Mouse (Mus musculus): ENCODE data around the gene Rasal2. TPM values are rescaled to one million over a fixed set of nuclear protein-coding genes. Genes with fewer than 3 reads are reported as not detected.
A peak's percentile ranks its signal among the peaks of the same experiment; 100 is the strongest.

Rasal2 gene
- polyA plus RNA-seq, 1 experiment from 2014 or later = 31.0 TPM

GRCm38 (mm10) chr1:157448164-157448804, 35.9 kb upstream of the Rasal2 start:
- Histone ChIP-seq H3K9ac (no peak overlapping the region), H3K4me1 (peaks cover 80% of the 10 kb centered on the region), H3K27ac (peak overlapping the region; percentile 0; the same call in 1 of the 2 replicates), H3K9me3 (replicated peaks) (no peaks in the 10 kb centered on the region), H3K36me3 (ENCODE audit: poor library complexity, severe bottlenecking) (no peaks in the 10 kb centered on the region), H3K4me3 (no peak overlapping the region), H3K4me2 (peak overlapping the region; percentile 0; the same call in 1 of the 2 replicates), H3K27me3 (peaks cover 5% of the 10 kb centered on the region)
- WGBS = 9% methylated on average over 7 of the region's 7 CpGs
- ATAC-seq = peak; percentile 16; the same call in 1 of the 2 replicates

DNA sequence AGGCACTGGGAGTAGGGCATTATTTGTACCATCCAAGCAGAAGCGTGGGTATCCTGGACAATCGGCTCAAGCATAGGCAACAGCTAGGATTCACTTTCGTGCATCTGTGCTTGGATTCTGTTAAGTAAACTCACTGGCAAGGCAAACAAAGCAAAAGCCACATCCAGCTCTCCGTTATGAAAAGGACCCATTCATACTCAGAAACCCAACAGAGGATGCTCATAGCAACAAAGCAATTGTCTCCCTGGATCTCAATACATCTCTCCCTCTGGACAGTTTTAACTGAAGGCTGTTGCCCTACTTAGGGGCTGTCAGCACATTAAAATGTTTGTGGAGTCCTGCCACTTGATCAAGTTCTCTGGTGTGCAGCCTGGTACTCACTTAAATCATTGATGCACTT, 34.7 kb upstream of the Rasal2 start:
- Histone ChIP-seq H3K4me3 (no peak overlapping the region), H3K9me3 (replicated peaks) (no peaks in the 10 kb centered on the region), H3K4me1 (peaks cover 78% of the 10 kb centered on the region), H3K27ac (0 out of 2 replicates have a peak overlapping the region, but pooled peaks have one; percentile 0), H3K9ac (no peak overlapping the region; the same call in 1 of the 2 replicates), H3K36me3 (ENCODE audit: poor library complexity, severe bottlenecking) (no peaks in the 10 kb centered on the region), H3K4me2 (no peak overlapping the region), H3K27me3 (peaks cover 5% of the 10 kb centered on the region)
- 36% methylated on average over 4 of the region's 4 CpGs for WGBS
- ATAC-seq = no peak

DNA sequence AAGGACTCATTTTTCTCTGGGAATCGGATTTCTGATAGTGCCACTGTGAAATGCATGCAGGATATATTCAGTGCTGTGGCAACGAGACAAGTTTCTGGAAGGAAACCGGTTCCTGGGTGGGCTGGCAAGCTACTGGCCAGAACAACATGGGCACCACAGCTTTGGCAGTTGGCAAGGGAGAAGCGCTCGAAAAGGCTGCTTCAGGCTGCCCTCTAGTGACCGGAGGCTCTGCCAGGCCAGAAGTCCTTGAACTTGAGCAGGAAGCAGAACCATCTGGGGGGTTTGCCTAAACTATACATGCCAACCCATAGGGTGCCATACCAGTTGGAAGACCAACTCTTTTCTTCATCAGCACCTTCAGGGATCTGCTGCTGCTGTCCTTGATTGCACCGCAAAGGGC, 33.9 kb upstream of the Rasal2 start:
- ATAC-seq = no peak
- peaks cover 5% of the 10 kb centered on the region for H3K27me3 ChIP-seq
- H3K27ac ChIP-seq = no peak overlapping the region
- H3K4me1 ChIP-seq = peaks cover 82% of the 10 kb centered on the region
- H3K9me3 ChIP-seq (replicated peaks) = no peaks in the 10 kb centered on the region
- H3K4me3 ChIP-seq = no peak overlapping the region
- no peak overlapping the region for H3K9ac ChIP-seq
- WGBS = 65% methylated on average over 7 of the region's 7 CpGs
- no peaks in the 10 kb centered on the region for H3K36me3 ChIP-seq (ENCODE audit: poor library complexity, severe bottlenecking)
- no peak overlapping the region for H3K4me2 ChIP-seq

DNA sequence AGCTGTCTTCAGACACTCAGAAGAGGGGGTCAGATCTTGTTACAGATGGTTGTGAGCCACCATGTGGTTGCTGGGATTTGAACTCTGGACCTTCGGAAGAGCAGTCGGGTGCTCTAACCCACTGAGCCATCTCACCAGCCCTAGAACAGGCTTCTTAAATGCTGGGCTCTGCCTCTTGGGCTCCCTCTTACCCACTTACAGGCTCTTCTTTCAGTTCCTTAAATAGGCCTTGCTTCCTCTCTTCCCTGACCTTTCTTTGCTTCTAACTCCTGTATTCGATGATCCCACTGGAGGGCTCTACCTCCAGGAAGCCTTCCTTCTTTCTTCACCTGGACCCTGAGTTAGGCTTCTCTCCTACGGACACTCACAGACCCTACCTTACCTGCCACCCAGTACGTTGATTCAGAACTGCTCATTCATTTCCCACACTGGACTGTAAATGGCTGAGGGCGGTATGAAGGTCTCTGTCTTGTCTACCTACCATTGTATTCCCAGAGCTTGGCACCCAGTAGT, 33.1 kb upstream of the Rasal2 start:
- 95% methylated on average over 6 of the region's 6 CpGs for WGBS

DNA sequence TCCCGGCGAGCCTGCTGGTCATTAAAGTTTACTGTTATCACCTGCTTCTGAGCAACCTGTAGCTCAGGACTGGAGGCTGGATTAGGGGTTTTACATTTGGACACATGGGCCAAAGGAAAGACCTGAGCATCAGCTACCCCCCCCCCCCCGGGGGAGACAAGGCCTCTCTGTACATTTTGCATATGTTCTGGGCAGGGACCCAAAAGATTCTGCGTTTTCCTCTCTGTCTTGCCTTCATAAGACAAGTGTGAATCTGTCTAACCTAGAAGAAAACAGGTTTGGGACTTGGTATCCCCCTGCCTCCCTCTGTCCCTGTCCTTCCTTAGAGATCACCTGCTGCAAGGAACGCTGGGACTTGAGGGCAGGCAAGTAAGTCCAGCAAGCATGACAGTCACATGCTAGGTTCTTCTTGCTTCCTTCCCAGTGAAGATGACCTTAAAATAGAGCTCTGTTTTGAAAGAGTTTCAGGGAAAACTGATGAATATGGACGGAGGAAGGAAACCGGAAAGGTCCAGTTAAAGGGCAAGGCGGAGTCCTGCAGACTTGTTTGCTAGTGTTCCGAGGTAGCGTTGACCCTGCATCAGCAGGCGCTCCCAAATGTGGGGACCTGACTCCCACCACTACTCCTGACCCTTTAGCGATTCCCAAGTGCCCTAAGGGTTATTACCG, 32.4 kb upstream of the Rasal2 start:
- Histone ChIP-seq H3K4me2 (no peak overlapping the region), H3K9me3 (replicated peaks) (no peaks in the 10 kb centered on the region), H3K27me3 (no peaks in the 10 kb centered on the region), H3K4me3 (no peak overlapping the region), H3K4me1 (peaks cover 86% of the 10 kb centered on the region), H3K36me3 (ENCODE audit: poor library complexity, severe bottlenecking) (no peaks in the 10 kb centered on the region), H3K9ac (no peak overlapping the region), H3K27ac (no peak overlapping the region; the same call in 1 of the 2 replicates)
- 61% methylated on average over 13 of the region's 13 CpGs for WGBS
- ATAC-seq = no peak

More for the DNA sequence above, 33.1 kb upstream of the Rasal2 start:
- no peak overlapping the region for H3K27ac ChIP-seq
- no peaks in the 10 kb centered on the region for H3K9me3 ChIP-seq (replicated peaks)
- H3K4me3 ChIP-seq = no peak overlapping the region
- no peak overlapping the region for H3K4me2 ChIP-seq
- H3K27me3 ChIP-seq = no peaks in the 10 kb centered on the region
- H3K4me1 ChIP-seq = peaks cover 86% of the 10 kb centered on the region
- H3K36me3 ChIP-seq (ENCODE audit: poor library complexity, severe bottlenecking) = no peaks in the 10 kb centered on the region
- ATAC-seq = no peak
- H3K9ac ChIP-seq = no peak overlapping the region

DNA sequence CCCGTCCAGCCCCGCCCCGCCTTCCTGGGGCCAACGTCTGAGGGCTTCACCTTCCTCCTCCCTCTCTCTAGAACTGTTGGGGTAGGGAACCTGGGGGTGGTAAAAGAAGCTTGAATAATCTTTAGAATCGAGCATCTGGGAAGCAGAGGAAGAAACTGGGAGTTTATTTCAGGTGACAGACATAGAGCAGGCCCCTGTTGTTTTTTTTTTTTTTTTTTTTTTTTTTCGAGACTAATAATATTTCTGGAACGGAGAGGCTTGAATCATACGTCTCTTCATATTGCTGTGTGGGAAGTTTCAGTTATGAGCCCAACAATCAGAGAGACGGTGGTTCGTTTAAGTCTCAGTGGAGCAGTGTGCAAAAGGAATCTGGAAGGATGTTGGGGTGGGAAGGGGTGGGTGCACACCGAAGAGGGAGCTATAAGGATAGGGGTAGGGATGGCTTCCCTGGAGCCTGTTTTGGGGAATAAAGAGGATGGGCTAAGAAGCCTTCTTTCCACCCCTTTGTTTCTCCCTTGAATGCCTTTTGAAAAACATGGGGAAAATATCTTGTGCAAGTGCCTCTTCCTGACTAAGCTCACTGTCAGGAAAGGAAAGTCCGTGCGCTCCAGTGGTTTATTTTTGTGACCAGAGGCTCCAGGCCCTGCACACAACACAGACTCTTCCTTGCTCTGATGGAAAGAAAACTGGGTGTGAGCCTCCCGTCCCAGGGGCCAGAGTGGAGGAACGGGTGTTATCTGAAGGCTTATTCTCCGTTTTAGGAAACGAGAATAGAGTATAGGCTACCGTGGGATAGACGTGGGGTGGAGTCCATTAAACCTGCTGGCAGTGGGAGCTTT, 31.5 kb upstream of the Rasal2 start:
- peak overlapping the region; percentile 32 for H3K4me2 ChIP-seq
- peak overlapping the region; percentile 44; the same call in 1 of the 2 replicates for H3K27ac ChIP-seq
- H3K9me3 ChIP-seq (replicated peaks) = no peaks in the 10 kb centered on the region
- no peak overlapping the region for H3K4me3 ChIP-seq
- H3K27me3 ChIP-seq = no peaks in the 10 kb centered on the region
- H3K4me1 ChIP-seq = peaks cover 89% of the 10 kb centered on the region
- WGBS = 9% methylated on average over 19 of the region's 19 CpGs
- no peaks in the 10 kb centered on the region for H3K36me3 ChIP-seq (ENCODE audit: poor library complexity, severe bottlenecking)
- 0 out of 2 replicates have a peak overlapping the region, but pooled peaks have one; percentile 6 for H3K9ac ChIP-seq
- no peak for ATAC-seq

DNA sequence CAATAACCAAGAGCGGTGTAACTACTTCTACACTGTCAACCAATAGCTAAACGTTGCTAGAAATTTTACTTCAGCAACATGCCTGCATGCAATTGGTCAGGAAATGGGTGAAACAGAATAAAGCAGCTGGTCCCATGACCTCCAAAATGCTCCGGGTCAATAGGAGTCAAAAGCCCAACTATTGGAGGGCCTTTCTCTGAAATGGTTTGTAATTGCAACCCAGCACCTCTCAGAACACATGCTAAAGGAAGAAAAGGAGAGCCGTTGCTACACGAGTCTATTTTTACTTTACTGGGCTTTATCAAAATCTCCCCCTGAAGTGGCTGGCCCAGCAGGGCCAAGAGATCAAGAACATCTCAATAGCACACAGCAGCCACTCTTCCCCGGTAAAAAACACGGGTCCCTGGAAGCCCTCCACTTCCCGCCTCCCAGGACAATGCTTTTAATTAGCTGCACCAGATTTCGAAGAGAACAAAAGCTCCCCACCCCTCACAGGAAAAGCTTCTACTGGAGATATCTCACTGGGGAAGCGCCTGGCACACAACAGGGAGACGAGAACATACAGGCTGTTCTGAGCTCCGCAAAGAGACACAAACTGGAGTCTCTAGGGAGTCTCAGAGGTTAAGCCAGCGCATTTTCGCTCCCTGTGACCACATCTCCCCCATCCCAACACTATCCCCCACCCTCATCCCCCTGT, 30.8 kb upstream of the Rasal2 start:
- peaks cover 81% of the 10 kb centered on the region for H3K4me1 ChIP-seq
- H3K4me2 ChIP-seq = peak overlapping the region; percentile 32
- 0 out of 2 replicates have a peak overlapping the region, but pooled peaks have one; percentile 6 for H3K9ac ChIP-seq
- ATAC-seq = no peak
- peak overlapping the region; percentile 33; the same call in 1 of the 2 replicates for H3K27ac ChIP-seq
- H3K36me3 ChIP-seq (ENCODE audit: poor library complexity, severe bottlenecking) = no peaks in the 10 kb centered on the region
- no peaks in the 10 kb centered on the region for H3K27me3 ChIP-seq
- no peak overlapping the region for H3K4me3 ChIP-seq
- 10% methylated on average over 14 of the region's 14 CpGs for WGBS
- H3K9me3 ChIP-seq (replicated peaks) = no peaks in the 10 kb centered on the region

- Histone ChIP-seq H3K9ac (no peak overlapping the region), H3K9me3 (replicated peaks) (no peaks in the 10 kb centered on the region), H3K4me1 (peaks cover 56% of the 10 kb centered on the region), H3K36me3 (ENCODE audit: poor library complexity, severe bottlenecking) (no peaks in the 10 kb centered on the region), H3K4me2 (peak overlapping the region; percentile 46), H3K27me3 (no peaks in the 10 kb centered on the region), H3K27ac (peak overlapping the region; percentile 81), H3K4me3 (0 out of 2 replicates have a peak overlapping the region, but pooled peaks have one; percentile 16)
- peak; percentile 83 for ATAC-seq
- WGBS = under 1% methylated on average over 14 of the region's 14 CpGs
Observed at GRCm38 (mm10) chr1:157439973-157440641, 27.7 kb upstream of the Rasal2 start.

- WGBS = 75% methylated on average over 4 of the region's 4 CpGs
- Histone ChIP-seq H3K4me1 (peaks cover 47% of the 10 kb centered on the region), H3K27ac (peak overlapping the region; percentile 81; the same call in 1 of the 2 replicates), H3K9me3 (replicated peaks) (no peaks in the 10 kb centered on the region), H3K36me3 (ENCODE audit: poor library complexity, severe bottlenecking) (no peaks in the 10 kb centered on the region), H3K27me3 (no peaks in the 10 kb centered on the region), H3K4me3 (no peak overlapping the region), H3K9ac (no peak overlapping the region), H3K4me2 (no peak overlapping the region)
- ATAC-seq = no peak
Observed at GRCm38 (mm10) chr1:157439101-157439500, 26.7 kb upstream of the Rasal2 start.

DNA sequence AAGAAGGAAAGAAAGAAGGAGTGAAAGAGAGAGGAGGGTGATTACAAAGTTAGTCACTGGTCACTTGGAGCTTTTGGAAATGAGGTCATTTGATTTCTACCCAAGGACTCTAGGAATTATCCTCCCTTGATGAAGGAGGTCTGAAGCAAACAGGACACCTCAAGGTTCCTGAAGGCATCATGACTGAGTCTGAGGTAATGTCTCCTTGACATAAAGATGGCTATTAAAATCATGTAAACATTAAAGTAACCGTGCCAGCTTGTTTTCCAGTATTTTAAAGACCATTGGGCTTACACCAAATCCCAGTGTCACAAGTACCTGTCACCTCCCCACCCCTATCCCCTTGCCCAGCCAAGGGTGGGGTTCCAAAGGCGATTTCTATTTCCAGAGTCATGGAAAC, 25.9 kb upstream of the Rasal2 start:
- no peak for ATAC-seq
- Histone ChIP-seq H3K27ac (no peak overlapping the region), H3K9me3 (replicated peaks) (no peaks in the 10 kb centered on the region), H3K9ac (no peak overlapping the region), H3K4me3 (no peak overlapping the region), H3K27me3 (no peaks in the 10 kb centered on the region), H3K36me3 (ENCODE audit: poor library complexity, severe bottlenecking) (no peaks in the 10 kb centered on the region), H3K4me2 (no peak overlapping the region), H3K4me1 (peaks cover 38% of the 10 kb centered on the region)
- 96% methylated on average over 2 of the region's 2 CpGs for WGBS

DNA sequence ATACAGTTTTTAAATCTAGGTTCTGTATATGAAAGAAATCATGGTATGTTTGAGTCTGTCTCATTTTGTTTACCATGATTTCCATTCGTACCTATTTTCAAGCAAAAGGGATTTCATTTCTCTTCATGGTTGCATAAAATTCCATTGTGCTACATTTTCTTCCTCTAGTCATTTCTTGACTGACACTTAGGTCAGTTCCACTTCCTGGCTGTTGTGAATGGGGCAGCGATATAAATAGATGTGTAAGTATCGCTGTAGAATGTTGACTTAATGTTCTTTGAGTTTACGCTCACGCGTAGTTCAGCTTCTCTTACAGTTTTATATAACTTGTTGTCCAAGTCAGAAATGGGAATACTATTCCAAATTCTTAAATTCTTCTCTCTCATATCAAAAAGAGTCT, 23.5 kb upstream of the Rasal2 start:
- H3K9ac ChIP-seq = no peak overlapping the region
- no peaks in the 10 kb centered on the region for H3K27me3 ChIP-seq
- peaks cover 20% of the 10 kb centered on the region for H3K4me1 ChIP-seq
- 97% methylated on average over 6 of the region's 6 CpGs for WGBS
- no peaks in the 10 kb centered on the region for H3K36me3 ChIP-seq (ENCODE audit: poor library complexity, severe bottlenecking)
- no peak overlapping the region for H3K4me2 ChIP-seq
- no peak for ATAC-seq
- H3K9me3 ChIP-seq (replicated peaks) = no peaks in the 10 kb centered on the region
- no peak overlapping the region for H3K27ac ChIP-seq
- no peak overlapping the region for H3K4me3 ChIP-seq
